Mouse (Mus musculus) left cerebral cortex, adult 11 months (tissue): ENCODE data around the gene Syk.

Experiments used
- DNase-seq: peaks from one replicate; pipeline ENCODE4 v3.0.0; 2022; ENCODE audit warnings: low spot score

Gene Syk

DNA sequence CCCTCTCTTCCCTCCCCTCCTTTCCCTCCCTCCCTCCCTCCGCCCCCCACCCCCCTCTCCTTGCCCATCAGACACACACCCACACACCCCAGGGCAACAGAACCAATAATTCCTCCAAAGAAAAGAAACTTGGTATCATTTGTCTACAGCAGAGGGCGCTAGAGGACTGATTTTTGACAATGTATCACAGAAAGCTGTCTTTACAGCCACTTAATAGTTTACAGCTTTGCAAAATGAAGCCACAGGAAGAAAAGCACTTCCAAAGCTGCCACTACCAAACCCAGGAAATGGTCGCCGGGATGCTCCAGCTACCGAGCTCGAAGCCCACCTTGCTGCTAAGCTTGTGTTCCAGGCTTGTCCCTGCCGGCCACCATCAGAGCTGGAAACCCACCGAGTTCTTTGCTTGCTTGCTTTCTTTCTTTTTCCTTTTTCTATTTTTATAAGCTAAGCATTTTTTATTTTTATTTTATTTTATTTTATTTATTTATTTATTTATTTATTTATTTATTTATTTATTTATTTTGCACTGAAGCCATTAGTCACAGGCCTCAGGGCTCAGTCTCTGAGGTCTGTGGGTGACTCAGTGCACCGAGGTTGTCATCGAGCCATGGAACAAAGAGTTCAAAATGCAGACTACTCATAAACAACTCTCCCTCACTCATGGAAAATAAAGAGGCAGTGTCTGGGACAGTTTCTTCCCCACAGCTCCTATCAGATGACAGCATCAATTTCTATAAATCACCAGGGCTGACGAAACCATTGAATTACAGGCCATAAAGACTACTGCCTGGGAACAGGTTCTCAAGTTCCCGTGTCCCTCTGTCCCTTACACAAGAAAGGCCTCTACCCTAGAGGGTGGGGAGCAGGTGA lies 68.6 kb downstream of the Syk start:
- peak; percentile 37 for DNase-seq

GRCm38 (mm10) chr13:52652253-52652628 lies 69.3 kb downstream of the Syk start:
- no peak for DNase-seq

GRCm38 (mm10) chr13:52654081-52654829 lies 71.3 kb downstream of the Syk start:
- no peak for DNase-seq

DNA sequence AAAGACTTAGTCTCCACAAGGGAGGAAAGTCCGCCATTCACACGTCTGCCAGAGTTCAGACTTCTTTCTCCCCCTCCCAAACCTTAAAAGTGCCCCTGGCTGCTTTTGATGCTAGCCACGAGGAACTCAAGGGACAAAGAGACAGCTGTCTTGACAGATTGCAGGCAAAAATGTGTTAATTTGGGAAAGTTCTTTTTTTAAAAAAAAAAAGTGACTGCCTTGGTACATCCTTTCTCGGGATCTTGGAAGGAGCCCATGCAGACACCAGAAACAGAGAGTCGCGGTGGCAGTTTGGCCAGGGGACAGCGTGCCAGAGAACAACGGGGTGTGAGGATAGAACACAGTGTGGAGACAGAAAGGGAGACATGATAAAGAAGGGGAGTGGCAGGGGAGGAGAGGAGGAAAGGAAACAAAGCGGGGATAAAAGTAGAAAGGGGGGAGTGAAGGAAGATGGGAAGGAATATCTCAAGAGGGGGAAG lies 71.9 kb downstream of the Syk start:
- DNase-seq = no peak

DNA sequence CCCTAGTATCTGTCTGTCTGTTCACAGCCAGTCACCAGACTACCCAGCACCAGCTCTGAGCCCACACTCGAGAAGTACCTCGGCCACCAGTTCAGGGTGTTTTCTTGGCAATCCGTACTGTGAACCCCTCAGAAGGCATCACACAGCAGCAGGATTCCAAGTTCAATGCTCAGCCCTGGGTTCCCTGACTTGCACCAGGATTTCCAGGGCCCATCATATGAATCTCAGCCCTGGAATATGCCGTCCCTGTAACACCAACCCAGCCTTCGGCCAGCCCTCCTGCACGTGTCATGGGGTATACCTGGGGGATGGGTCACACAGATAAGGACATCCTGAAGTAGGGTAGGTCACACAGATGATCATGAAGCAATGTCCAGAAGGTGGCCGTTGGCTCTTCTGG lies 75.0 kb downstream of the Syk start:
- no peak for DNase-seq

GRCm38 (mm10) chr13:52658477-52658876 lies 75.5 kb downstream of the Syk start:
- DNase-seq = no peak

DNA sequence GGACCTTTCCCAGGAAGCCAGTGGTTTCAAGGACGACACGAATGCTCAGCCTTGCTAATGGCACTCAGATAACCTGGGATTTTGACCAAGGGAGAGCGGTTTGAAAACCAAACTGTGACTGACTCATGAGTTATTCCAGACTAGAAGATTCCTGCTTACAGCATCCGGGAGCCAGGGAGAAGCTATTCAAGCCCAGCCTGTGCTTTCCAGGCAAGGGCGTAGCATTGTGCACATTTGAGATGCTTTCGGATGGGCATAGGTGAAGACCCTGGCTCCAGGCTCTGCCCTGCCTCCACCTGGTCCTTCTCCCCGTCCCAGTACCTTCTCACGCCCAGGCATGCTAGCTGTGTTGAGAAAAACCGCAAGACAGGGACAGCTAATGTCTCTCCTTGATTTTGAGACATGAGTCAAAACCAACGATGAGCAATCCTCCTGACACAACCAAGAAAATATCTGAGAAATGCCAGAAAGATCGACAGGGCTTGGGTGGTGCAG lies 76.2 kb downstream of the Syk start:
- DNase-seq = no peak

- DNase-seq = no peak
Measured at GRCm38 (mm10) chr13:52669889-52670288, 86.9 kb downstream of the Syk start.

DNA sequence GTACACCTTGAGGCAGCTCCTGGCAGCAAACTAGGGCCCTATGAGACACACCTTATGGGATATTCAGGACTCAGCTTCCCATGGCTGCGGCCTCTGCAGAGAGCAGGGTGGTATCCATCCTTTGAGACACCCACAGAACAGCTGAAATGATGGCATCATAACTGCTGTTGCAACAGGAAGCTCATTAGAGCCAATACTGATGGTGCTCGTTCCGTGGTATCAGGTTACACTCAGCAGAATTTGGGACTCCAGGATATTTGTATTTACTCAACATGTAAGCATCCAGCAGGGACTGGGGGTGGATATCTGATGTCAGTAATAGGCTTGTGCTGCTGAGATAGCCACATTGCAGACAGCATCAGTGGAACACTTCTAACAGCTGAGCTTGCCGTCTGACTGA lies 90.3 kb downstream of the Syk start:
- DNase-seq = no peak

DNA sequence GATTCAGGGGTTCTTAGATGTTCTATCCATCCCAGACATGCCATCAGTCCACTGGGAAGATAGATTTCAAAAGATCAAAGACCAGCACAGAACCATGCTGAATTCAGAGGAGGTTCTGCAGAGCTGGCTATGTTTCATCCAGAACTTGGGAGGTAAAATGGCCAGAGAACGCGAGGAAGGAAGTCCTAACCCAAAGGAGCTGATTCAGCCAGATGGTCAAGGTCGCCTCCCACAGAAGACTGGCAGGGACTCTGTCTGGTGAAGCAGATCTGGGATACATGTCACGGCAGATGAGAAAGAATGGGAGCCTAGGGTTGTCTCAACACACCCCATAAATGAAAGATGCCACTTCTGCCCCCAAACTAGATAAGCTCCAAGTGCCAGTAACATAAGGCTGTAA lies 90.9 kb downstream of the Syk start:
- no peak for DNase-seq

DNA sequence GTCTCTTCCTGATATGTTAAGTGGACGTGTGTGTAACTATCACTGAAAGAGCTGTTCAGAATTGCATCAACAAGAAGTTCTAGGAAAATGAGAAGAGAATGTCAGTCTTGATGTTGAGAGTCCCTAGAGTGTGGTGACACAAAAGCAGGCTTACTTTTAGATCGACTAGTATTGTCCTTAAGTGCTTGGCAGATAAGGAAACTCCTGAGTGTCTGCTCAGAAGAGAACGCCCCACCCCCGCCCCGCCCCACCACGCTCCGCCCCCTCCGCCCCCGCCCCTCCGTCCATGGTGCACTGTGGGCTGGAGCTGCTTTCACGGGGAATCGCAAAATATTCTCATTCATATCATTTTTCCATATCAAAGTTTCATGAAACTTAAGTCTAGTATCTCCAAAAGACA lies 91.9 kb downstream of the Syk start:
- DNase-seq = no peak

DNA sequence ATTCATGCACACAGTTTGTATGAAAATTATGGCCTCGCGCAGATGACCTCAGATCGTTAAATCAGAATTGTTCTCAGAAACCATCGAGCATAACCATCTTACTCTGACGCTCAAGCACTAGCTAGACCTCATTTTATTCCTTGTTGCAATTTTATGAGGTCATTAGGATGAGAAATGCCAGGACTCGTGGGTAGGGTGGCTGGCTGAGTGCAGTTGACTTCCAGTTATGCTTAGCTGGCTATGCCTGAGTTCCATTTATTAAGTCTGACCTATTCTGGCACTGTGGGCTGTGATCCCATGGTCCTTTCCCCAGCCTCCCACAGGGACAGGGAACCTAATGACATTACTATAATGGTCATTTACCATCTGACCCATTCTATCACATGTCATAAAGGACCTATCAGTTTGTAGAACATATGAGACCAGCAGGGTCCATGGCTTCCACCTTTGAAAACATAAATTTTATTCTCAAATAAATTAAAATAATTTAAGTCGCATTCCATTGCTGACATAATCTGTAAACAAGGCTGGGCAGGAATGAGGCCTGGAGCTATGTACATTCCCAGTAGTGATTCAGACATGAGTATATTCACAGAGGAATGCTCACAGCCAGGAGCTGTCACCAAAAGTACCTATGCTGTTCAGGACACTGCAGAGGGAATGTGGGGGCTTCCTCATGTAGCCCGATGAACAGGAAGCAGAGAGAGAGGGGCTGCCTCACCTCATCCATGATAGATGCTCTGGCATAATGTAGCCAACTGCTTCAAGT lies 92.7 kb downstream of the Syk start:
- DNase-seq = no peak

DNA sequence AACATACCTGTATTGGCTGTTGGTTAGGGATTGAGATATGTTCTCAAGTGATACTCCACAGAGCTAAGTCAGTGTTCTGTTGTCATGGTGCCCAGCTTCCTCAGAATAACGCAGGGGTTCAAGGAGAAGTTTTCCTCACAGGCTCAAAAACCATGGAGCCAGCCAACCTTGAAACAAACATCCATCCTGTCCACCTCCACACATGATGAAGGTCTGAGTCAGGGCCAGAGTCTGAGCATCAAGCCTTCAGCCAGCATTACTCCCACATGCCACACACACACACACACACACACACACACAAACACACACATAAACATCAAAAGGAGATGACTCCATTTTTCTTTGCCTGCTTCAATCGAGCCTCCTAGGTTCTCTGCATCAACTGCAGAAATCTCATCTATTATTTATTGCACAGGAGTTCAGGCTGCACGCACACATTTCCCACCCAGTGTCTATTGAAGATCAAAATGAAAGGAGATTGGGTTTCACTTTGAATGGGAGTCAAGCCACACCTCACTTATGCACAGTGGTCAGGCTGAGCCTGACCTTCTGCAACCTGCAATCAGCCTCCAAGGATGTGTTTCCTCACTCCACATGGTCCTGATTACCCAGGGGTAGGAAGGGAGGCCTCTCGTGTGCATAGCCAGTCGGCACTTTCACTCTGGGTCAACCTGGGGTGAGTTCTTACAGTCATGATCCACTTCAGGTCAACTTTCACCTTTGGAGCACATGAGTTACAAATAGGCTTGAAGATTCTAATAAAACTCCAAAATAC lies 93.9 kb downstream of the Syk start:
- no peak for DNase-seq

DNA sequence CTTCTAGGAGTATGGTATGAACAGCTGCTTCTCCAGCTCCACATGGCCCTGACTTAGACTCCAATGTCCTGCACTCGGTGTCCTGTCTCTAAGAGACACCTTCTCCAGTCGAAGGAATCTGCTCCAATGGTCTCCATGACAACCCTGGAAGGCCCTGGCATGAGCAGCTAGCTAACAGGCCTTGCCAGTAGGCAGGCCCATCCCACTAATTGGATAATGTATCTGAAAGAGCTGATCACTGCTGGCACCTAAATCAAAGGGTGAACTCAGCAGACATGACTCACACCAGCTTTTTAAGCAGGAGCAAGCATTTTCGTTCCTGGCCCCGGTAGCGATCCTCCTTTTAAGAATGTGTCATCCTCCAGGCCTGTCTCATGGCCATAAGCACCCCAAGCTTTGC lies 96.9 kb downstream of the Syk start:
- DNase-seq = peak; percentile 51

GRCm38 (mm10) chr13:52682107-52682506 lies 99.1 kb downstream of the Syk start:
- DNase-seq = no peak

DNA sequence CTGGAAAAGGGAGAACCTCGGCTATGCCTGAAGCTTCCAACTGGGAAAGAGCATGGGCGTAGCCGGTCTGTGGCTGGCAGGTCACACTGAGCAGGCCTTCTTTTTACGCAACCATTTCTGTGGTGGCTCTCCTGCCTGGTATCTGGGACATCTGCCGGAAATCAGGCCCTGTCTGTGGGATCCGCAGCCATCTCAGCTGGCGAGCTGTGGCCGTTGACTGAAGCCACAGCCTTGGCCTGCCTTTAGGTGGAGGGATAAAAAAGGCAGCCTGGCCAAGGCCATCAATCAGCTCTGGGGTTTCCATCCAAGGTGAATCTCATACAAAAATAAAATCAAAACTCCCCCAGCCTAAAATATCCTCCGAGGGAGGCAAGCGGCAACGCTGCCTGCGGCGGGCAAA lies 107.5 kb downstream of the Syk start:
- DNase-seq = no peak

DNA sequence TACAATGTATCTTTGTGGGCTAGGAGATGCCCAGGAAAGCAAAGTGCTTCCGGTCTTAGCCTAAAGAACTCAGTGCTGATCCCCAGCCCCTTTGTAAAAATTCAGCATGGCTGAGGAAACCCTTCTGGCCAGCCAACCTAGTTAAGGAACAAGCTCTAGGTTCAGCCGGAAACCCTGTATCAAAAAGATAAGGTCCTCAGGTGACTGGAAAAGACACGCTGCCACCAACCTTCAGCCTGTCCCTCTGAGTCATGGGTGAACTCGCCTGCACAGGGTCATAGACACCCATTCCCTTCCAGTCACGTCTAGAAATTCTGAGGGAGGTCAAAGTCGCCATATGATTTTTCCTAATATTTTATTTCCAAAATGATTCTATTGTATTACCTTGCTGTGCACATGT lies 109.3 kb downstream of the Syk start:
- no peak for DNase-seq

DNA sequence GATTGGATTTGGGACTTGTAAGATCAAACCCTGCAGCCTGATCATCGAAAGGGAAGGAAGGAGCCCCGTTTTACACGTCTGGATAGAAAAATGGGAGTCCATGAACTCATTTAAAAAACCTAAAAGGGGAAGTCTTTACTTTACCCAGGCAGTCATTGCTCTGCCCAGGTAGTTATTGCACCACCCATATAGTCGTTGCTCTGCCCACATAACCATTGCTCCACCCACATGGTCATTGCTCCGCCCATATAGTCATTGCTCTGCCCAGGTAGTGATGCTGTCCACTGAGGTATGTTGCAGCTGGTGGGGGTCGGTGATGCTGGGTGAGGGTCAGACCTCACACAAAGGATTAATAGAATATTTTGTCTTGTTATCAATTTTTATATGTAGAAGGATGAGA lies 111.9 kb downstream of the Syk start:
- no peak for DNase-seq
